Mouse (Mus musculus): Measurements from ENCODE around the gene Dock1. TPM values are rescaled to one million over a fixed set of nuclear protein-coding genes. Genes with fewer than 3 reads are reported as not detected.

Gene Dock1
- polyA plus RNA-seq, 1 experiment, result 59.7 TPM

GRCm38 (mm10) chr7:135077806-135078205 lies 407.4 kb downstream of the Dock1 start:
- TF ChIP-seq CTCF (IDR thresholded peaks at IDR 0.05; ENCODE audit: borderline replicate concordance, insufficient read depth, low read length) (no peak), POLR2A (IDR thresholded peaks at IDR 0.05; ENCODE audit: low read depth, low read length) (no peak)
- no peak overlapping the region for H3K27ac ChIP-seq (ENCODE audit: insufficient read depth, low read length)
- no peaks in the 10 kb centered on the region for H3K4me1 ChIP-seq (ENCODE audit: control insufficient read depth, insufficient read depth, low read length)
- H3K4me3 ChIP-seq (ENCODE audit: insufficient read depth, low read length), result no peak overlapping the region

GRCm38 (mm10) chr7:135083421-135083820 lies 413.0 kb downstream of the Dock1 start:
- Histone ChIP-seq H3K4me3 (ENCODE audit: insufficient read depth, low read length) (no peak overlapping the region), H3K4me1 (ENCODE audit: control insufficient read depth, insufficient read depth, low read length) (no peaks in the 10 kb centered on the region), H3K27ac (ENCODE audit: insufficient read depth, low read length) (no peak overlapping the region)
- no peak for TF ChIP-seq CTCF (IDR thresholded peaks at IDR 0.05; ENCODE audit: borderline replicate concordance, insufficient read depth, low read length)

GRCm38 (mm10) chr7:135084069-135084468 lies 413.6 kb downstream of the Dock1 start:
- Histone ChIP-seq H3K27ac (ENCODE audit: insufficient read depth, low read length) (no peak overlapping the region), H3K4me1 (ENCODE audit: control insufficient read depth, insufficient read depth, low read length) (no peaks in the 10 kb centered on the region), H3K4me3 (ENCODE audit: insufficient read depth, low read length) (no peak overlapping the region)
- TF ChIP-seq CTCF (IDR thresholded peaks at IDR 0.05; ENCODE audit: borderline replicate concordance, insufficient read depth, low read length), result no peak
- TF ChIP-seq POLR2A (IDR thresholded peaks at IDR 0.05; ENCODE audit: low read depth, low read length), result no peak

GRCm38 (mm10) chr7:135086556-135086955 lies 416.1 kb downstream of the Dock1 start:
- Histone ChIP-seq H3K4me3 (ENCODE audit: insufficient read depth, low read length) (no peak overlapping the region), H3K27ac (ENCODE audit: insufficient read depth, low read length) (no peak overlapping the region), H3K4me1 (ENCODE audit: control insufficient read depth, insufficient read depth, low read length) (no peaks in the 10 kb centered on the region)
- TF ChIP-seq POLR2A (IDR thresholded peaks at IDR 0.05; ENCODE audit: low read depth, low read length), result no peak
- TF ChIP-seq CTCF (IDR thresholded peaks at IDR 0.05; ENCODE audit: borderline replicate concordance, insufficient read depth, low read length), result no peak

GRCm38 (mm10) chr7:135089626-135090025 lies 419.2 kb downstream of the Dock1 start:
- Histone ChIP-seq H3K27ac (ENCODE audit: insufficient read depth, low read length) (no peak overlapping the region), H3K4me1 (ENCODE audit: control insufficient read depth, insufficient read depth, low read length) (no peaks in the 10 kb centered on the region), H3K4me3 (ENCODE audit: insufficient read depth, low read length) (no peak overlapping the region)
- TF ChIP-seq POLR2A (IDR thresholded peaks at IDR 0.05; ENCODE audit: low read depth, low read length) (no peak), CTCF (IDR thresholded peaks at IDR 0.05; ENCODE audit: borderline replicate concordance, insufficient read depth, low read length) (no peak)

GRCm38 (mm10) chr7:135093851-135094250 lies 423.4 kb downstream of the Dock1 start:
- TF ChIP-seq CTCF (IDR thresholded peaks at IDR 0.05; ENCODE audit: borderline replicate concordance, insufficient read depth, low read length) (no peak), POLR2A (IDR thresholded peaks at IDR 0.05; ENCODE audit: low read depth, low read length) (no peak)
- H3K27ac ChIP-seq (ENCODE audit: insufficient read depth, low read length), result no peak overlapping the region
- H3K4me3 ChIP-seq (ENCODE audit: insufficient read depth, low read length), result no peak overlapping the region
- H3K4me1 ChIP-seq (ENCODE audit: control insufficient read depth, insufficient read depth, low read length), result no peaks in the 10 kb centered on the region

GRCm38 (mm10) chr7:135101921-135102320 lies 431.5 kb downstream of the Dock1 start:
- Histone ChIP-seq H3K4me1 (ENCODE audit: control insufficient read depth, insufficient read depth, low read length) (no peaks in the 10 kb centered on the region), H3K4me3 (ENCODE audit: insufficient read depth, low read length) (no peak overlapping the region), H3K27ac (ENCODE audit: insufficient read depth, low read length) (no peak overlapping the region)
- no peak for TF ChIP-seq POLR2A (IDR thresholded peaks at IDR 0.05; ENCODE audit: low read depth, low read length)
- TF ChIP-seq CTCF (IDR thresholded peaks at IDR 0.05; ENCODE audit: borderline replicate concordance, insufficient read depth, low read length), result no peak

- Histone ChIP-seq H3K4me3 (ENCODE audit: insufficient read depth, low read length) (no peak overlapping the region), H3K4me1 (ENCODE audit: control insufficient read depth, insufficient read depth, low read length) (no peaks in the 10 kb centered on the region), H3K27ac (ENCODE audit: insufficient read depth, low read length) (no peak overlapping the region)
- no peak for TF ChIP-seq POLR2A (IDR thresholded peaks at IDR 0.05; ENCODE audit: low read depth, low read length)
- no peak for TF ChIP-seq CTCF (IDR thresholded peaks at IDR 0.05; ENCODE audit: borderline replicate concordance, insufficient read depth, low read length)
Measured at GRCm38 (mm10) chr7:135106536-135106935, 436.1 kb downstream of the Dock1 start.

- TF ChIP-seq POLR2A (IDR thresholded peaks at IDR 0.05; ENCODE audit: low read depth, low read length) (no peak), CTCF (IDR thresholded peaks at IDR 0.05; ENCODE audit: borderline replicate concordance, insufficient read depth, low read length) (no peak)
- no peaks in the 10 kb centered on the region for H3K4me1 ChIP-seq (ENCODE audit: control insufficient read depth, insufficient read depth, low read length)
- H3K27ac ChIP-seq (ENCODE audit: insufficient read depth, low read length), result no peak overlapping the region
- H3K4me3 ChIP-seq (ENCODE audit: insufficient read depth, low read length), result no peak overlapping the region
Measured at GRCm38 (mm10) chr7:135110307-135110706, 439.9 kb downstream of the Dock1 start.

GRCm38 (mm10) chr7:135125296-135126065 lies 455.0 kb downstream of the Dock1 start:
- no peak overlapping the region for H3K4me3 ChIP-seq (ENCODE audit: insufficient read depth, low read length)
- no peaks in the 10 kb centered on the region for H3K4me1 ChIP-seq (ENCODE audit: control insufficient read depth, insufficient read depth, low read length)
- no peak for TF ChIP-seq POLR2A (IDR thresholded peaks at IDR 0.05; ENCODE audit: low read depth, low read length)
- no peak overlapping the region for H3K27ac ChIP-seq (ENCODE audit: insufficient read depth, low read length)

All from embryonic fibroblast, embryonic 13.5 days (primary cell).